Mouse (Mus musculus) left cerebral cortex, postnatal 14 days (tissue): ENCODE measurements at regions not wholly inside any gene's neighbourhood (a gene's known extent, or its start where the extent isn't known, plus 50 kb on each side); places are given as distances from the start of the nearest gene placed in this dataset.

Experiments
- DNase-seq, 2 experiments: peaks; one replicate each; pipeline ENCODE4 v3.0.0; 2021 to 2022; ENCODE audit warnings: low spot score in 2 of 2, mixed read lengths in 1 of 2
- intact Hi-C: fragments of 180-260 bp; cut with DNase I; formaldehyde crosslinking; loops from one replicate; pipeline ENCODE4 v1.15.1; 2025

DNA sequence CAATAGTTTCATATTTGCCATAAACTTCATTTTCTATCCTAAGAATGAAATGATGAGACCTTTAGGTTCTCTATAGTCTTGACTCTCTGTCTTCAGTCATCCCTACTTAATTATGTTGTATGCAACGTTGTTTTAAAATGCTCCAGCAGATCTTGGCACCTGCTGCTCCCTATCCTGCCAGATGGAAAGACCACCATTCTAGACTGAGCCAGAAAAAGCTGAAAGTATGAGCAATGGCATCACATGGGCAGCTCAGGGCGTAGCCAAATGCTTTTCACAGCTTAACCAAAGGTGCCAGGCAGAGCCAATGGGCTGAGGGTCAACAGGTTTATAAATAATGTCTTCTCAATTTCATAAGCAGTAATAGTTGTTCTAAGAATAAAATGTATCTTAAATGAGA, 190.2 kb upstream of the Cdh20 start:
- DNase-seq, result no peak
- intact Hi-C loops, result no loop called here

DNA sequence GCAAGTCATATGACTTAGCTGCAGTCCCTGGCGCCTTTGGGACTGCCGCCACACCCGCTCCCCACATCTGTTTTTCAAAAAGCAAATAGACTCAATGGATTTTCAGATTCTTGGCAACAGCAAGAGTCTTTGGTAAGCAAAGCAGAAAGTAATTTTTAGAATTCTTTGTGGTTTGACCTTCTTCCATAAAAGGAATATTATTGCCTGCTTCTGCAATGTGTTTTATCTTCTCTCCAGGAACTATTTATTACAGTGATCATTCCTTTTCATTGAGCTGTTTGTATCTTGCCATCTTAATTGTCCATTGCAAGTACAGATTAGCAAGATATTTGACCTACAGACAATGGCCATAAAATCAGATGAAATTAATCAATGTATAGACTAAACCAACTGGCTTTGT, 184.2 kb upstream of the Cdh20 start:
- DNase-seq, result no peak
- intact Hi-C loops, result no loop called here

DNA sequence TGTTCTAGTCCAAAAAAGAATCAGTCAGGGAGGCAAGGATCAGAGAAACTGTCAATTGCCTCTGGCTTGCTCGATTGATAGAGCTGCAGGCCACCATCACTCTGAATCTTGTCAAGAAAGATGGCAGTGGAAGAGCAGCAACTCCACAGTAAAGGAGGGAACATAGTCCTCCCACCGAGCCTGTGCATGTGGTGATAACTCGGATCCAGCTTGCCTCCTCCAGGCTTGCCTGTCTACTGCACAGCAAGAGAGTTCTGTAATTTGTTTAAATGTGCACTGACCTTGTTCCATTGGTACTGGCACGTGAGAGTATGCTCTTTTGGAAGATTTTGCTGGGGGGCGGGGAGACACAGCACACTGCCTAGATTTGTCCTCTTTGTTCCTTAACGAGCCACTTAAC, 181.3 kb upstream of the Cdh20 start:
- no peak for DNase-seq
- intact Hi-C loops, result no loop called here

DNA sequence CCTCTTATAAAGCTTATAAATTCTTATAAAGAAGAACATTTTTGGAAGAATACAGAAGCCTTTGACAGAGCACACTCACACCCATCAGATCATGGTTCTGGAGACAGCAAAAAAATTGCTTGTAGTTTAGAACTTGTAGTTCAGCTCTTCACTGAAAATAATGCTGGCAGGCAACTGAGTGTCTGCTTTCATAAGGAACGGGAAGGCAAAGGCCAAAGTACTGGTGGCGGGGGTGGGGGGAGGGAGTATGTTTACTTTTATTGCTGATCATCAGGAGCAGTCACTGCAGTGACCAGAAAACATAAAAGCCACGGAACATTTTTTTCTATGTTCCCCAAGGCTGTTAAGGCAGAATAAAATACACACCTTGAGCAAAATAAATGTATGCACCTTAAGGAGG, 163.0 kb upstream of the Cdh20 start:
- intact Hi-C loops, result no loop called here
- DNase-seq, result no peak

DNA sequence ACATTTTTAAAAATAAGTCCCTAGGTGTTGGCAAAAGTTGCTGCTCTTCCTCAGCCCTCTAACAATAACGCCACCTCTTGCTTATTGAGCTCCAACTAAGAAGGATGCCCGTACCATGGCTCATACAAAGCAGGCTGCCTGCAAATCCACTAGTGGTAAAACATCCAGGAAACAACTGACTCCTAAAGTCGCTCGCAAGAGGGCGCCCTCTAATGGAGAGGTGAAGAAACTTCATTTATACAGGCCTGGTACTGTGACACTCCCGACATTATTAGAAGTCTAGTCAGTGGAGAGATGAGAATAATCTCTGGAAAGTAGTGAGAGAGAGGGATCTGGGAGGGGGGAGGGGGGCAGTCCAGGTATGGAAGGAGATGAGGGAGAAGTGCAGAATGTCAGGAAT, 158.9 kb upstream of the Cdh20 start:
- DNase-seq, result no peak

DNA sequence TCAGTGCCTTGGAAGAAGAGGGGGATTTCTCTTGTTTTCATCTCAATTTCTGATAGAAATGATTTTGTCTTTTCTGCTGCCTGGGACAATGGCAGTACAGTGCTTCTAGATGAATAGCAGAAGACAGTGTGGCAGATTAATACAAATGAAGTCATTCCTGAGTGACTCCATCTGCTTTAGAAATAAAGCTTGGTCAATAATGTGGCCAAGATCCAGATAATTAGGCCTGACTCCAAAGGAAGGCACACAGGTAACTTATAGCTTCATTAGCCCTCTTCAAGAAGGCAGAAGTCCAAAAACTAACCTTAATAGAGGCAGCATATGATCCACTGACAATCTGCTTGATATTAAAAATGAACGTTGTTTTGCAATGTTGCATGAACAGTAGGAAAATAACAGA, 151.0 kb upstream of the Cdh20 start:
- no peak for DNase-seq
- intact Hi-C loops, result no loop called here

More for the DNA sequence above, 158.9 kb upstream of the Cdh20 start:
- intact Hi-C loops, result no loop called here

DNA sequence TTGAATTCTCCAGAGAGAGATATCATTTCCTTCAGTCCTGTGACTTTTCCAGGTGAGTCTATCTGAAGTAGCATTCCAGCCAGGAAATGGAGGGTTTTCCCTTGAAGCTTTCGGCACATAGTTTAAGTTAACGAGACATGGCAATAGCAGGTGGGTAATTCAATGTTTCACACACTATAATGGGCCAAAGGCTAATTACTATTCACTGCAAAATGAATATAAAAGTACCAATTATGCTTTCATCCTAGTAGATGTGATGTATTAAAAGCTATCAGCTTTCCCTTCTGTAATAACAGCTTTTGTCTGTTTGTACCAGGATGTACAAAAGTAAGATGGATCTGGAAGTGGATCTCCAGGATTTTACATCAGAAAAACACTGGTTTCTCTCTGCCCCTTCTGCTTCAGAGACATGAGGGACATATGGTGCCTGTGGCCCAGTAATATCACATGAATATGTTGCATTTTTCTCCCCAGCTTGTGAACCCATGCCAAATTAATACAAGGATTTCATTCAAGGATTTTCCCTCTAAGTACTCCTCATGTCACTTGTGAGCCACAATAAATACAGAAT, 148.4 kb upstream of the Cdh20 start:
- no peak for DNase-seq
- intact Hi-C loops, result loop anchor here (10.0 kb wide), 1 partner anchor 325 kb away; no protein-coding TSS in a partner anchor

DNA sequence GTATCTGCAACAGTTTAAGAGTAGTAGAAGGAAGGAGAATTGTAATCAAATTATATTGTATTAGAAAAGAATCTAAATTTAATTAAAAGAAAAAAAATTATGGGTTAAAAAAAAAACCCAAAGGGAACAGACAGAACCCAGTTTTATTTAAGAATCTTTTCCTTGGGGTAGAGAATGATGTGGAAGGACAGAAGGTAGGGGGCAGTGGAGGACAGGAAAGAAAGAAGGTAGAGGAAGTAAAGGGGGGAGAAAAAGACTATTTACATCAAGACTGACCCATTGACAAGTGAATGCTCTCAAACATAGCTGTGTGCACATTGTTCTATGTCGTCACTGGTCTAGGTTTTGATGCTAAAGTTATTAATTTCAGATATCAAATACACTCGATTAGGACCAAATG, 142.8 kb upstream of the Cdh20 start:
- intact Hi-C loops, result loop anchor here (10.0 kb wide), 1 partner anchor 319 kb away; no protein-coding TSS in a partner anchor
- no peak for DNase-seq

DNA sequence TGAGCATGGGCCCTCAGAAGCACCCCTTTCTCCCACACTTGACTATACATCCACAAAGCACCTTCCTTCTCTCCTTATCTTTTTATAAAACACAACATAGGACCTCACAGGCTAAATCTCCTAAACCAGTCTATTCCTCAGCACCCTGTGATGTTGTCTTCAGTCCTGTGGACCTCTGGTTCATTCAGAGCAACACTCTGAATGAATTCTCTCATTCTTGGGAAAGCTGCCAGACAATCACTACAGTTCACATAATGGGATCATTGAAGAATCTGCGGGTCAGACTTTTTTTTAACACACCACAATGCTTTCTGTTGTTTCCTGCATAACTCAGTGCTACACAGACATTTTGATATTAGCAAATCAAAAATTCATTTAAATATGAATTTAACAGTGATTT, 115.9 kb upstream of the Cdh20 start:
- peak in 1 of 2 experiments; percentile 6 for DNase-seq
- intact Hi-C loops, result no loop called here
